Mouse (Mus musculus): ENCODE measurements around the gene Rpl21. TPM values are rescaled to one million over a fixed set of nuclear protein-coding genes. Genes with fewer than 3 reads are reported as not detected.
"Not testable (repeated sequence)": the region's sequence is repeated elsewhere in the genome, so short reads cannot be mapped to it uniquely, and the experiment has no call there.

The Rpl21 gene
- total RNA-seq, 2 experiments from 2014 or later: 149 to 157 TPM

GRCm38 (mm10) chr5:146858772-146859171 is 26.1 kb downstream of the Rpl21 start:
- peak in 1 of 2 experiments; percentile 83 for DNase-seq (ENCODE audit: low spot score in 2 of 2)
- intact Hi-C loops (cut with DNase I): no loop called here

DNA sequence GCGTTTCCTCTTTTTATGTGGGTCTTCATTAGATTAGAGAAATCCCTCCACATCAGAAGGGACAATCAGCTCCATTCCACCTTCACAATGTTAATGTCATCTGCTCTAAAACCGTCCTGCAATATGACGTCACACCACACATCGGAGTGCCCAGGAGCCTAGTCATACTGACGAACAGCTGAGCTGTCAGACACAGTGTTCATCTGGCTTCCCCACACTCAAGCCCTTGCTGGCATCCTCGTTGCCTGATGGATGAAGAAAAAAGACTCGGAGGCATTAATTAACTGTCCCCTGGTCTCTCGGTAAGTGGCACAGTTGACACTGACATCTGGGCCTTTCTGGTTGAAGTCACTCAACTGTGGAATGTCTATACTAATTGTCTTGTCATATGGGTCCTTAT is 26.6 kb downstream of the Rpl21 start:
- intact Hi-C loops (cut with DNase I): no loop called here

GRCm38 (mm10) chr5:146860222-146860998 is 27.7 kb downstream of the Rpl21 start:
- no peak for DNase-seq (ENCODE audit: low spot score in 2 of 2)
- intact Hi-C loops (cut with DNase I): no loop called here

More for the DNA sequence above, 26.6 kb downstream of the Rpl21 start:
- no peak for DNase-seq (ENCODE audit: low spot score in 2 of 2)

DNA sequence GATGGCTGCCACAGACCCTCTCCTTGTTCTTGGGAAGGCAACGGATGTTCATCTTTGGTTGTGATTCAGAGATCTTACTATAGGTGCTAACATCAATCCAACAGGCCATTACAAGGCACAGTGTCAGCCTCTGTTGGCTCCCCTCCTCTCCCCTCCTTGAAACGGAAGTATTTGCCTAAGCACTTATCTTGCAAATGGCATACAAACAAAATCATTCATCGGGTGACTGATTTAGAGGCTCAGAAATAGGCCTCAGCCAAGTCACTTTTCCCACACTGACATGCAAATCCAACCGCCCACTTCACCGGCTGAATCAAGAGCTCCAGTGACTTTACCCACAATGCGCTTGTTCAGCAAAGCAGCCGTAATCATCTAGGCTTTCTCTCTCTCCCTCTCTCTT is 28.9 kb downstream of the Rpl21 start:
- intact Hi-C loops (cut with DNase I): no loop called here
- peak; percentile 76 to 86 for DNase-seq (ENCODE audit: low spot score in 2 of 2)

DNA sequence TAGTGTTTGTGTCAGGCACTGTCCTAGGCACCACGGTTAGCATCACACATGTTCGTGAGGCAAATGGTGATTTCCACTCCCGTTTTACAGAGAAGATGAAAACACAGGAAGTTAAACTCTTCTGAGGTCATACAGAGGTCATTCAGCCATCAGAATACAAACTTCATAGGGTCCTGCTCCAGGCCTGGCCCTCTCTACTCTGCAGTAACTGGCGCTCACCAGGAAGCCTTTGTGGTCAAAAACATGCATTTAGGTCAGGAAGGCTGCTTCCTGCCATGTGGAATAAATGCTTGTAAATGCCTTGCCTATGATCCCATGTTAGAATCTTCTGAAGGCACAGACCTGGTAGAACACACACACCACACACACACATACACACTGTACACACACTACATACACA is 32.8 kb downstream of the Rpl21 start:
- intact Hi-C loops (cut with DNase I): no loop called here
- DNase-seq (ENCODE audit: low spot score in 2 of 2): no peak

DNA sequence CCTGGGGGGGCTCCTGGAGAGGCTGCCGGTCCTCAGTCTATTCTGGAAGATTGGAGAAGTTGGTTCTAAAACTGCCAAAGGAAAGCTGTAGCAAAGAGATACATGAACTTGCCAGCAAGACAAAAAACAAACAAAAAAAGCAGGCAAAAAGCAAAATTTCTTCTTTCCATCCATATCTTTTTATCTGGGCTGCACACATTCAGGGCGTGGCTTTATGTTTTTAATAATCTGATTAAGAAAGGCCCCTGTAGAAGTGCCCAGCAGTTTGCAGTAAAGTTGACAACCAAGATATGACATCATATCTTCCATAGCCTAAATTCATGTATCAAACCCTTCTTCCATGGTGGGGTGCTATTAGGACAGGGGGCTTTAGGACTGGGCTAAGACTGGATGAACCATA is 33.6 kb downstream of the Rpl21 start:
- intact Hi-C loops (cut with DNase I): no loop called here
- DNase-seq (ENCODE audit: low spot score in 2 of 2): no peak

- DNase-seq (ENCODE audit: low spot score in 2 of 2): peak; percentile 86 to 96
- intact Hi-C loops (cut with DNase I): no loop called here
Observed at GRCm38 (mm10) chr5:146867246-146867945, 34.7 kb downstream of the Rpl21 start.

DNA sequence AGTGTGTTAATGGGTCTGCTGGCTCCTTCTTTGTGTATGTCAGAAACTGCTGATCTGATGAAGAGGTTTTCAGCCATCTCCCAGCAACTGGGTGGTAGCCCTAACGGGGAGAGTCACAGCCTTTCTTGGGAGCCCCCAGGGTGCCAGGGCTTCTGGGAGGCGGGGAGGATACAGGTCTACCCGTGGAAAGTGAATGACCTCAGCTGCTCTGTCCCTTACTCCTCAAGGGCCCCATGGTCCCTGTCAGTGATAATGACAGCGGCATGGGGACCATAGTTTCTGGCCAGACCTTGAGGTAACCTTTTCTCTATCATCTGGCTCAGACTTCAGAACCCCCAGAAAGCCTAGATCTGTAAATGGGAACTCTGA is 35.2 kb downstream of the Rpl21 start:
- intact Hi-C loops (cut with DNase I): no loop called here
- no peak for DNase-seq (ENCODE audit: low spot score in 2 of 2)

DNA sequence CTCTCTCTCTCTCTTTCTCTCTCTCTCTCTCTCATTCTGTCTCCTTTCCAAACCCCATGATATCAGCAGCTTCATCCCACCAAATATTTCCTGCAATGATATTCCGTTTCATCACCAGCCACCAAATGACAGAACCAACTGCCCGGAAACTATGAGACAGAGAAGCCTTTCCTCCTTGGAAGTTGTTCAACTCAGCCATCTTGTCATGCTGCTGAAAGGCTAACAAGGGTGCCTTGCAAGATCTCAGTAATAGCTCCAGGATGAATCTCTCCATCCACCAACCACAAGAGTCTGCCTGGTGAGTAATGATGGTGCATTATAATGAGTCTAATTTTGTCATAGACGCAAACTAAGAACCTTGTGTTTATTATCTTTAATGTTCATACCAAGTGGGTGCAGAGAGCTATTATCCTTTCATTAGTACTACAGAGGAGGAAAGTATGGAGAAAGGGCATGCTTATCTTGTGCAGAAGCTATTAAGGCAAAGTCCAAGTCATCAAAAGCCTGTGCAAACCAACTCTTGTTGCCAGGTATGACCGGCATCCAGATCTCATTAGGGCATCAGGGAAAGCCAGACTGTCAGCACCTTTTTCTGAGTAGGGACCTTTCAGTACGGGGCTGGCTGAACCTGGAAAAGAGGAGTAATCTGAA is 40.4 kb downstream of the Rpl21 start:
- DNase-seq (ENCODE audit: low spot score in 2 of 2): no peak
- intact Hi-C loops (cut with DNase I): no loop called here

DNA sequence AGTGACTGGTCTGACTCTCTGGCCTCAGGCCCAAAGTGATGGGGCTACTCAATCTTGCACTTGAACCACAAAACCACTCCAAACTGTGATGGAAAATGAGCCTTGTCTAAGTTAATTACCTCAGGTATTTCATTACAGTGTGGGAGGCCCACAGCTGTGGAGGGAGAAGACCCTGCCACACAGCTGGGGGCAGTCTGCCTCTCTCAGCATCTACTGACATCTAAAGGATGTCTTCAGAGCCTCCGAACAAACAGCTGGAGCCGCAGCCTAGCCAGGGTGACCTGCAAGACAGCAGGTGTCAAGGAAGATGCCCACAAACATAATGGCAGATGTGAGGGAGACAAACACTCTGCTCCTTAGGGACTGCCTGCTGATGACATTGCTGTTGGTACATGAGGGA is 43.3 kb downstream of the Rpl21 start:
- DNase-seq (ENCODE audit: low spot score in 2 of 2): no peak

DNA sequence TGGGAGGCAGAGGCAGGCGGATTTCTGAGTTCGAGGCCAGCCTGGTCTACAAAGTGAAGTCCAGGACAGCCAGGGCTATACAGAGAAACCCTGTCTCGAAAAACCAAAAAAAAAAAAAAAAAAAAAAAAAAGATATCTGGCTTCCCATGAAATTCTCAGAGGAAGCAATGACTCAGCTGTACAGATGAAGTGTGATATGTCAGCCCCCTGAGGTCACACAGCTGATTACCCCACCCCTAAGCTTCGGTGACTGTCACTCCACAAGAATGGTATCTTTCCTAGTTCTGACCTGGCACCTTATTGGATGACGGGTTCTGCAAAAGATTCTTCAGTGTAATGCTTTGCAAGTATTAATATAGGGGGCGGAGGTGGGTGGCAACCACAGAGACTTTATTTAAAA is 45.2 kb downstream of the Rpl21 start:
- intact Hi-C loops (cut with DNase I); DNase-seq (ENCODE audit: low spot score in 2 of 2): not testable (repeated sequence)

More for the DNA sequence above, 43.3 kb downstream of the Rpl21 start:
- intact Hi-C loops (cut with DNase I): no loop called here

- no peak for DNase-seq (ENCODE audit: low spot score in 2 of 2)
- intact Hi-C loops (cut with DNase I): no loop called here
Observed at GRCm38 (mm10) chr5:146882261-146882660, 49.6 kb downstream of the Rpl21 start.

DNA sequence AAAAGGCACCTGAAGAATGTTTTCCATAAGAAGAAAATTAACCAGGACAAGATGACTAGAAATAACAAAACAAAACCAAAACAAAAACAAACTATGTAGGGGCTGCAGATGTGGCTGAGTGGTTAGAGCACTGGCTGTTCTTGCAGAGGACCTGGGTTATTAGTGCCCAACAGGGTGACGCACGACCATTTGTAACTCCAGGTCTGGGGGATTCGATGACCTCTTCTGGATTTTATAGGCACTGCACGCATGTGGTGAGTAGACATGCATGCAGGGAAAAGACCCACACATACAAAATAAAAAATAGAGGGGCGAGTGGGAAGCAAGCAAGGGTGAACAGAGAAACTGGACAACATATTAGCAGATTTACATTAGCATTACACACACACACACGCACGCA is 50.4 kb downstream of the Rpl21 start:
- intact Hi-C loops (cut with DNase I): no loop called here
- DNase-seq (ENCODE audit: low spot score in 2 of 2): no peak

- DNase-seq (ENCODE audit: low spot score in 2 of 2): no peak
- intact Hi-C loops (cut with DNase I): no loop called here
Observed at GRCm38 (mm10) chr5:146883486-146884272, 51.0 kb downstream of the Rpl21 start.

Other genes starting within 250 kb of the Rpl21 start
- gene Gpr12, start 247.7 kb upstream of the Rpl21 start, total RNA-seq (2021): 10 to 100 TPM; 41.5 to 50.8 TPM
- gene Usp12, start 37.9 kb upstream of the Rpl21 start, total RNA-seq (2021): 10 to 100 TPM; 53.9 to 58.6 TPM
- gene Rasl11a, start 12.2 kb downstream of the Rpl21 start, total RNA-seq (2021): 10 to 100 TPM in 1 of 2 experiments, 1 to 10 TPM in 1; 7.6 to 16.9 TPM
- gene Gtf3a, start 115.8 kb downstream of the Rpl21 start, total RNA-seq (2021): 10 to 100 TPM; 23.9 to 29.1 TPM
- 10 to 100 TPM; 20.9 to 22.6 TPM for gene Mtif3, start 130.9 kb downstream of the Rpl21 start, total RNA-seq (2021)
- 1 to 10 TPM; 5.3 to 7.6 TPM for gene Lnx2, start 243.7 kb downstream of the Rpl21 start, total RNA-seq (2021)
- gene Polr1d, start 244.2 kb downstream of the Rpl21 start, total RNA-seq (2021): 10 to 100 TPM; 72.9 to 79.5 TPM